Mouse (Mus musculus) myocyte (in vitro differentiated cells): ENCODE results near the gene Smim7. TPM values are rescaled to one million over a fixed set of nuclear protein-coding genes. Genes with fewer than 3 reads are reported as not detected.

ENCODE experiments used
- H3K27me3 ChIP-seq: one replicate; pipeline ENCODE4 v1.6.1; 2011; ENCODE audit not compliant: control insufficient read depth, insufficient read depth, insufficient read length
- H3K36me3 ChIP-seq: one replicate; pipeline ENCODE4 v1.6.1; 2011; ENCODE audit not compliant: control insufficient read depth, insufficient read depth
- H3K4me2 ChIP-seq: one replicate; pipeline ENCODE4 v1.6.1; 2011; ENCODE audit warnings: low read depth, control low read depth
- H3K4me3 ChIP-seq: one replicate; pipeline ENCODE4 v1.5.1; 2011; ENCODE audit warnings: mild to moderate bottlenecking, control low read depth, moderate library complexity
- H3K79me2 ChIP-seq: one replicate; pipeline ENCODE4 v1.6.1; 2011; ENCODE audit not compliant: control insufficient read depth, insufficient read depth
- H3ac ChIP-seq: one replicate; pipeline ENCODE4 v1.6.1; 2011; ENCODE audit not compliant: control insufficient read depth, insufficient read length
- CEBPB ChIP-seq: IDR thresholded peaks from 2 replicates; pipeline ENCODE4 v1.6.1; 2011; ENCODE audit warnings: mild to moderate bottlenecking, moderate library complexity; ENCODE audit not compliant: poor library complexity, insufficient read depth, severe bottlenecking
- E2F4 ChIP-seq: IDR thresholded peaks from one replicate; pipeline ENCODE4 v1.6.1; 2011; ENCODE audit warnings: mild to moderate bottlenecking, control low read depth, moderate library complexity; ENCODE audit not compliant: insufficient read depth
- MAX ChIP-seq: IDR thresholded peaks from one replicate; pipeline ENCODE4 v1.6.1; 2011; ENCODE audit warnings: low read depth, mild to moderate bottlenecking, control low read depth
- MYOD1 ChIP-seq, 3 experiments: IDR thresholded peaks; one replicate each; pipeline ENCODE4 v1.6.1; 2011; ENCODE audit warnings: control low read depth in 2 of 3, low read depth in 2 of 3, mild to moderate bottlenecking in 2 of 3, moderate library complexity in 1 of 3; ENCODE audit not compliant: insufficient read length in 2 of 3, control insufficient read depth in 1 of 3
- MYOG ChIP-seq, 3 experiments: IDR thresholded peaks; one replicate each; pipeline ENCODE4 v1.6.1; 2011; ENCODE audit warnings: control low read depth in 2 of 3, low read depth in 2 of 3, mild to moderate bottlenecking in 2 of 3; ENCODE audit not compliant: insufficient read length in 2 of 3, control insufficient read depth in 1 of 3, insufficient read depth in 1 of 3
- POLR2A ChIP-seq: IDR thresholded peaks from one replicate; pipeline ENCODE4 v1.6.1; 2011; ENCODE audit warnings: low read depth, mild to moderate bottlenecking, control low read depth, moderate library complexity; ENCODE audit not compliant: insufficient read length
- POLR2AphosphoS2 ChIP-seq: IDR thresholded peaks from one replicate; pipeline ENCODE4 v1.6.1; 2011; ENCODE audit warnings: low read depth, control low read depth; ENCODE audit not compliant: insufficient read length
- REST ChIP-seq: IDR thresholded peaks from one replicate; pipeline ENCODE4 v1.6.1; 2011; ENCODE audit warnings: mild to moderate bottlenecking, control low read depth, moderate library complexity; ENCODE audit not compliant: insufficient read depth, insufficient read length
- SRF ChIP-seq: IDR thresholded peaks from one replicate; pipeline ENCODE4 v1.6.1; 2011; ENCODE audit warnings: low read depth; ENCODE audit not compliant: control insufficient read depth, insufficient read length
- TCF12 ChIP-seq: IDR thresholded peaks from one replicate; pipeline ENCODE4 v1.6.1; 2011; ENCODE audit warnings: mild to moderate bottlenecking, control low read depth; ENCODE audit not compliant: poor library complexity, insufficient read depth, severe bottlenecking
- TCF3 ChIP-seq: IDR thresholded peaks from one replicate; pipeline ENCODE4 v1.6.1; 2011; ENCODE audit warnings: low read depth, control low read depth; ENCODE audit not compliant: insufficient read length
- USF1 ChIP-seq: IDR thresholded peaks from one replicate; pipeline ENCODE4 v1.6.1; 2011; ENCODE audit warnings: low read depth, mild to moderate bottlenecking, control low read depth, moderate library complexity
- polyA plus RNA-seq: library from polyadenylated mRNA; unstranded; fragments of >200 nt; fragmentation: generic; extraction: Trizol; gene quantifications from one replicate; pipeline ENCODE4 v1.2.1, GENCODE M21; 2012; ENCODE audit warnings: missing spikeins

The Smim7 gene
- polyA plus RNA-seq, 1 experiment, result 74.3 TPM

DNA sequence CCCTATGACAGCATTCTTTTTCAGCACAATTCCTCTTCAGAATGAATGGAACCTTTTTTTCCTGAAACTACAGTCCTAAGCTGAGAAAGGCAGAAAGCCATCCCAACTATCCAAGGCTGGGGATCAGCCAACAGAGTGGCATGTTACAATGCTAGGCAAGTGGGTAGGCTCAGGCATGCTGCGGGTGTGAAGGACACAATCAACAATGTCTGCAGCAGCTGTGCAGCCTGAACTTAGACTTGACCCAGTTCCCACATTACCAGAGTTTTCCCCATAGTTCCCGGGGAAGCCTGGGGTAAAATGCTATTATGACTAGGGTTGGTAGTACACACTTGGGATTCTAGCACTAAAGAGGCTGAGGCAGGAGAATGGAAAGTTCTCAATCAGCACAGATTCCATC lies 4.9 kb downstream of the Smim7 start:
- Histone ChIP-seq H3K27me3 (no peaks in the 10 kb centered on the region), H3K4me3 (no peak overlapping the region), H3K79me2 (peaks cover 29% of the 10 kb centered on the region), H3K36me3 (peaks cover 20% of the 10 kb centered on the region), H3K4me2 (no peak overlapping the region), H3ac (no peak overlapping the region)
- TF ChIP-seq E2F4, result no peak
- no peak for TF ChIP-seq TCF3
- TF ChIP-seq SRF, result no peak
- no peak for TF ChIP-seq POLR2A
- TF ChIP-seq CEBPB, result no peak
- peak; percentile 9 to 82 (median 64) for TF ChIP-seq MYOG (IDR thresholded peaks at IDR 0.05; ENCODE audit: control insufficient read depth in 1 of 3, insufficient read depth in 1 of 3, insufficient read length in 2 of 3, low read depth in 2 of 3)
- TF ChIP-seq POLR2AphosphoS2, result no peak
- TF ChIP-seq MYOD1 (IDR thresholded peaks at IDR 0.05; ENCODE audit: control insufficient read depth in 1 of 3, insufficient read length in 2 of 3, low read depth in 2 of 3), result peak in 1 of 3 experiments; percentile 50
- TF ChIP-seq TCF12, result no peak

DNA sequence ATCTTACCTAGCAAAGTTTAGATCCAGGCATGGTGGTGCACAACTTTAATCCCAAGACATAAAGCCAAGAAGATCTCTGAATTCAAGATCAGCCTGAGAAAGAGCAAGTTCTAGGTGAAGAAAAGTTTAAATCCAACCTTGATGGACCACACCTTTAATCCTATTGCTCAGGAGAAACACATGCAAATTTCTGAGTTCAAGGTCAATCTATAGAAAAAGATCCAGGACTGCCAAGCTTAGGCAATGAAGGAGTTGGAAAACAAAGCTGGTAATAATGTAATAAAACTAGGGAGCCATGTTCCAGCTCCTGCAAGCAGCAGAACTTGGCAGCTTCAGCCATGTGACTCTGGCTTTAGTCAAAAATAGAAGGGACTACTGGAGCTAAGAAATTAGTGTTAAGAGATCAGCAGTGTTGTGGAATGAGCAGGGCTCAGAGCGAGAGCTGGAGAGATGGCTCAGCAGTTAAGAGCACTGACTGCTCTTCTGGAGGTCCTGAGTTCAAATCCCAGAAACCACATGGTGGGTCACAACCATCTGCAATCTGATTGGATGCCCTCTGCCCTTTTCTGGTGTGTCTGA lies 9.7 kb downstream of the Smim7 start:
- H3K36me3 ChIP-seq, result peaks cover 6% of the 10 kb centered on the region
- no peak overlapping the region for H3ac ChIP-seq
- TF ChIP-seq TCF3 (no peak), MYOD1 (IDR thresholded peaks at IDR 0.05; ENCODE audit: control insufficient read depth in 1 of 3, insufficient read length in 2 of 3, low read depth in 2 of 3) (no peak), POLR2AphosphoS2 (no peak), E2F4 (no peak), USF1 (no peak), MYOG (IDR thresholded peaks at IDR 0.05; ENCODE audit: control insufficient read depth in 1 of 3, insufficient read depth in 1 of 3, insufficient read length in 2 of 3, low read depth in 2 of 3) (no peak), REST (no peak), TCF12 (no peak), SRF (no peak), MAX (no peak), POLR2A (no peak), CEBPB (no peak)
- H3K4me3 ChIP-seq, result no peak overlapping the region
- no peak overlapping the region for H3K4me2 ChIP-seq
- H3K79me2 ChIP-seq, result peaks cover 3% of the 10 kb centered on the region
- no peaks in the 10 kb centered on the region for H3K27me3 ChIP-seq

DNA sequence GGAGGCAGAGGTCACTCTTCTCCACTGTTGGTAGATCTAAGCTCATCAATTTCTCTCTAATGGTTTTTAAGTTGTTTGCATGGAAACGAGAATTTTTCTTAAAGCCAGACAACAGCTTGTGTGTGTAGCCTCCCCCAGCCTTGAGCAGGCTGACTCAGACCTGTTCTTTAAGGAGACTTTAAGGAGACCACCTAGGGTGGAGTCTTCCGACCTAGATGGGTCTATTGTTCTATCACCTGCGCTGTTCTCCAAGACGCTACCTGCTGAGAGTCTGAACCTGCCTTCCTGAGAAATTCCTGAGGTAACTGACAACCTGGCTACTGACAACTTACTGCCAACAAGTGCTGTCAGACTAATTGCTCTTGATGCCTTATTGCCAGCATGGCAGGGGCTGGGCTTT lies 15.1 kb downstream of the Smim7 start:
- Histone ChIP-seq H3K27me3 (no peaks in the 10 kb centered on the region), H3K4me2 (no peak overlapping the region), H3K79me2 (no peaks in the 10 kb centered on the region), H3ac (no peak overlapping the region), H3K36me3 (no peaks in the 10 kb centered on the region), H3K4me3 (no peak overlapping the region)
- no peak for TF ChIP-seq POLR2AphosphoS2

DNA sequence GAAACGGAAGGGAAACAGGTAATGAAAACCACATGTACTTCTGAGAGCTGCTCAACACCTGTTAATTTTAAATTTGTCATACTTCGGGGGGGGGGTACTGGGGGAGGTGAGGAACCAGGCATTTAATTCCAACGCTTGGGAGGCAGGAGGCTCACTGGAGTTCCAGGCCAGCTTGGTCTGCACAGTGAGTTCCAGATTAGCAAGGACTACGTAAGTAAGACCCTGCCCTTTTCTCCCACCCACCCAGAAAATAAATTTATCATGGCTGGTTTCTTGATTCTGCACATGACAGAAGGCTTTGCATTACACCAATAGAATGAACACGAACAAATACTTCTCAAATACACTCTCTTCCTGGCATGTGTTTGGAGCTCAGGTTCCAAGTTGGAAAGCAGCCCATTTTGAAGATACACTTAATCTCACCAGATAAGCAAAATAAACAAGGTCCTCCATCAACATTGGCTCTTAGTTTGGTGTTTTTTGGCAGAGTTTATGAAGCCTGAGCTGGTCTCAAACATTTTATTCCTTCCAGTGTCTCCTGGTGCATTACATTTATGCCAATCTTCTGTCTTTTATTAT lies 21.5 kb downstream of the Smim7 start:
- H3K4me2 ChIP-seq, result peak overlapping the region; percentile 92
- no peak for TF ChIP-seq POLR2AphosphoS2
- TF ChIP-seq MAX, result no peak
- TF ChIP-seq SRF, result no peak
- TF ChIP-seq E2F4, result no peak
- TF ChIP-seq TCF12, result no peak
- H3K79me2 ChIP-seq, result peaks cover 37% of the 10 kb centered on the region
- peak overlapping the region; percentile 92 for H3K4me3 ChIP-seq
- H3K36me3 ChIP-seq, result no peaks in the 10 kb centered on the region
- H3K27me3 ChIP-seq, result no peaks in the 10 kb centered on the region
- peak overlapping the region; percentile 58 for H3ac ChIP-seq

DNA sequence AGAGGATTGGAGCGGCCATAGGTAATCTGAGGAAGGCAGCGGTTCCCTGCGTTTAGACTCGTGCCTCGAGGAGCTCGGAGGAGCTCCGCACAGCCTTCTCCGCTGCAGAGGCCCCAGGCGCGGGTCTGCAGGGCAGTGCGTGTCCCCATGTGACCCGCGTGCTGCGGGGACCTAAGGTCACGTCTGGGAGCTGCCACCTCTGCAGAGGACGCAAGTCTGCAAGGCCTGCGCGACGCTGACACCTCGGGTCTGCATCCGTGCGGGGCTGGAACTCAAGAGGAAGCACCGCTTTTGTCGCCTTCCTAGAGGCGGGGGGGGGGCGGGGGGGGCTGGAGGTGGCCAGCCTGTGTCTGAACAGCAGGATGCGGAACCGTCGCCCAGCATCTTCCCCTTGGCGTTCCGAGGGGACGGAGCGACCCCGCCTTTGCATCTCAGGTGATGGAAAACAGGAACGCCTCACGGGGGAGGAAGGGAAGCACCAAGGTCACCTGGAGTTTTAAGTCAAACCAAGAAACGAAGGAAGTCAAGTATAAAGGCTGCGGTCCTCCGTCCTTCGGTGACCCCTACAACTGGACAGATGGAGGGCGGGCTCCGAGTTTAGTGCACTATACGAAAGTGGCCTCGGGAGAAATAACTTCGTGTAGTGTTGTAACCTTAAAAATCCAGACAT lies 22.1 kb downstream of the Smim7 start:
- peaks cover 44% of the 10 kb centered on the region for H3K79me2 ChIP-seq
- peak overlapping the region; percentile 58 for H3ac ChIP-seq
- peak overlapping the region; percentile 92 for H3K4me2 ChIP-seq
- H3K27me3 ChIP-seq, result no peaks in the 10 kb centered on the region
- H3K36me3 ChIP-seq, result no peaks in the 10 kb centered on the region
- peak overlapping the region; percentile 92 for H3K4me3 ChIP-seq
- TF ChIP-seq CEBPB, result no peak
- TF ChIP-seq REST, result no peak
- TF ChIP-seq E2F4, result no peak
- TF ChIP-seq MYOD1 (IDR thresholded peaks at IDR 0.05; ENCODE audit: control insufficient read depth in 1 of 3, insufficient read length in 2 of 3, low read depth in 2 of 3), result no peak
- TF ChIP-seq SRF, result no peak
- no peak for TF ChIP-seq TCF3
- TF ChIP-seq POLR2AphosphoS2, result no peak
- TF ChIP-seq USF1, result no peak
- no peak for TF ChIP-seq MYOG (IDR thresholded peaks at IDR 0.05; ENCODE audit: control insufficient read depth in 1 of 3, insufficient read depth in 1 of 3, insufficient read length in 2 of 3, low read depth in 2 of 3)
- TF ChIP-seq MAX, result no peak
- no peak for TF ChIP-seq POLR2A
- TF ChIP-seq TCF12, result no peak
